Mouse (Mus musculus) C2C12 (cell line): ENCODE results near the gene Clec12a.

Experiments
- CTCF ChIP-seq: IDR thresholded peaks from one replicate; pipeline ENCODE4 v1.5.1; 2011; ENCODE audit not compliant: control insufficient read depth, insufficient read depth, insufficient read length
- FOSL1 ChIP-seq: IDR thresholded peaks from one replicate; pipeline ENCODE4 v1.8.0; 2011; ENCODE audit warnings: mild to moderate bottlenecking, low read length; ENCODE audit not compliant: poor library complexity, insufficient read depth, severe bottlenecking
- MYOG ChIP-seq: IDR thresholded peaks from one replicate; pipeline ENCODE4 v1.6.1; 2011; ENCODE audit not compliant: control insufficient read depth, insufficient read length; ENCODE audit errors: extremely low read depth
- USF1 ChIP-seq: IDR thresholded peaks from one replicate; pipeline ENCODE4 v1.6.1; 2011; ENCODE audit warnings: low read depth, mild to moderate bottlenecking, control low read depth, moderate library complexity

DNA sequence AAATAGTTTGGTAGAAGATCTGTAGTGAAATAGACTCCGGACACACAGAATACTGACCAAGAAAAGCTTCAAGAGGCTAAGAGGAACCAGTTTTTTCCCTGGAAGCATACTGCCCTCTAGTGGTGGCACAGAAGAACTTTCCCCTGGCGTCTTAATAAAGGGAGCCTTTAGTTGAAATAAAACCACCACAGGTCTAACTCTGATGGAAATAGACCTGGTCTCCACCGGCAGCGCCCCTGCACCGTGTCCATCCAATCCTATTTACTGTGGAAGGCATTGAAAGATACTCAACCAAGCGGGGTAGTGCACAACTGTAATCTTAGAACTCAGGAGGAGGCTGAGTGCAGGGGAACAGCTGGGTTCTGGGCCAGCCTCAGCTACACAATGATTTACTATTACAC, 23.5 kb downstream of the Clec12a start:
- TF ChIP-seq USF1 (no peak), CTCF (peak; percentile 19), FOSL1 (no peak), MYOG (no peak)
